ENCODE assay signal across 31 mouse cellular contexts in the genomic region with DNA sequence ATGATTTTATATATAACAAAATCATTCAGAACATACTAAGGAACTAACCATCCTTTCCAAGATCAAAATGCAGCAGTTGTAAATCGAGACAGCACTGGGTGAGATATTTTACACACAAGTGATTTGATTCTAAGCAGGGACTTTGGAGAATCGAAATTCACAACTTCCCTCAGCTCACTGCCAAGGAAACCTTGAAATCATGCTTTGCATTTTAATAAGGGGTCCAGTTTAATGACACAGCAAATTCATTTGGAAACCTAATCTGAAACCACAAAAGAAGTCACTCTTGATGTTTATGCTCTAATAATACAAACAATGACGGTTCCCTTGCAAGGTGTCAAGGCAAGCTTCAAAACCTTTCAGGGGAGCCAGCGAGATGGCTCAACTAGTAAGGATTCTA. TPM values are rescaled to one million over a fixed set of nuclear protein-coding genes. Genes with fewer than 3 reads are reported as not detected.
DNase-seq lines count a peak whose midpoint lies in the region; ATAC-seq and TF ChIP-seq lines count a peak whose summit lies in the region.
"Had no signal": no experiment of that assay in that cellular context is flagged by ENCODE, and none has a peak within 500 bp of the region (broad histone marks: within the 10 kb centered on the region; RNA-seq: fewer than 3 reads in every experiment).

No protein-coding gene starts in this region.

- H3K4me2 ChIP-seq in forebrain, embryonic 14.5 days (ENCODE audit: low read length): no peak overlapping the region
- H3K4me2 ChIP-seq in forebrain, embryonic 13.5 days: no peak overlapping the region
- H3K4me2 ChIP-seq in liver, postnatal 0 days (ENCODE audit: low read depth, low read length): no peak overlapping the region
- H3K4me2 ChIP-seq: embryonic facial prominence, embryonic 13.5 days; forebrain, embryonic 15.5 days; heart, embryonic 12.5 days; heart, embryonic 15.5 days; hindbrain, embryonic 15.5 days had no signal

- no peak overlapping the region for H3K4me3 ChIP-seq in forebrain, embryonic 14.5 days (ENCODE audit: low read depth, low read length)
- H3K4me3 ChIP-seq in forebrain, embryonic 13.5 days: no peak overlapping the region
- no peak overlapping the region for H3K4me3 ChIP-seq in liver, postnatal 0 days (ENCODE audit: low read depth, low read length)
- H3K4me3 ChIP-seq: embryonic facial prominence, embryonic 10.5 days; embryonic facial prominence, embryonic 13.5 days; erythroblast, embryonic 14.5 days; forebrain, embryonic 15.5 days; gastrocnemius, adult 2 months; heart, embryonic 12.5 days; heart, embryonic 15.5 days; hindbrain, embryonic 10.5 days; hindbrain, embryonic 15.5 days had no signal

- ATAC-seq in forebrain, embryonic 14.5 days: no peak
- ATAC-seq in forebrain, embryonic 13.5 days: no peak
- ATAC-seq in liver, postnatal 0 days: no peak
- ATAC-seq: CD4-positive, CD25-positive, alpha-beta regulatory T cell, adult 4 months; forebrain, embryonic 15.5 days; inflammation-experienced regulatory T-cells, adult 6 months; intestine, embryonic 16.5 days had no signal

- no peaks in the 10 kb centered on the region for H3K9me3 ChIP-seq in forebrain, embryonic 14.5 days (replicated peaks; ENCODE audit: control insufficient read depth, low read length)
- H3K9me3 ChIP-seq in forebrain, embryonic 13.5 days (replicated peaks): no peaks in the 10 kb centered on the region
- H3K9me3 ChIP-seq in liver, postnatal 0 days (ENCODE audit: low read length): no peaks in the 10 kb centered on the region
- H3K9me3 ChIP-seq: embryonic facial prominence, embryonic 10.5 days; embryonic facial prominence, embryonic 13.5 days; forebrain, embryonic 15.5 days; heart, embryonic 12.5 days; heart, embryonic 15.5 days; hindbrain, embryonic 10.5 days; hindbrain, embryonic 15.5 days had no signal

- no peak for TF ChIP-seq CTCF in liver, postnatal 0 days (IDR thresholded peaks at IDR 0.05; ENCODE audit: low read depth)

- H3K36me3 ChIP-seq in forebrain, embryonic 14.5 days (ENCODE audit: control insufficient read depth, insufficient read depth, low read length): no peaks in the 10 kb centered on the region; the same call in 1 of the 2 replicates
- no peaks in the 10 kb centered on the region for H3K36me3 ChIP-seq in forebrain, embryonic 13.5 days (ENCODE audit: poor library complexity, severe bottlenecking)
- H3K36me3 ChIP-seq in liver, postnatal 0 days (replicated peaks; ENCODE audit: insufficient read depth, low read length): no peaks in the 10 kb centered on the region
- H3K36me3 ChIP-seq: forebrain, embryonic 15.5 days; heart, embryonic 15.5 days; hindbrain, embryonic 15.5 days had no signal

- no peak overlapping the region for H3K27ac ChIP-seq in forebrain, embryonic 14.5 days (ENCODE audit: low read depth, low read length)
- no peak overlapping the region for H3K27ac ChIP-seq in forebrain, embryonic 13.5 days
- H3K27ac ChIP-seq in liver, postnatal 0 days (ENCODE audit: low read depth): peak overlapping the region; percentile 44; the same call in 1 of the 2 replicates
- H3K27ac ChIP-seq: embryonic facial prominence, embryonic 10.5 days; embryonic facial prominence, embryonic 13.5 days; forebrain, embryonic 15.5 days; gastrocnemius, adult 2 months; heart, embryonic 15.5 days; hindbrain, embryonic 10.5 days; hindbrain, embryonic 15.5 days had no signal

- H3K4me1 ChIP-seq in forebrain, embryonic 14.5 days (ENCODE audit: control insufficient read depth, insufficient read depth, low read length): no peaks in the 10 kb centered on the region
- peaks cover 29% of the 10 kb centered on the region for H3K4me1 ChIP-seq in forebrain, embryonic 13.5 days
- peaks cover 3% of the 10 kb centered on the region for H3K4me1 ChIP-seq in liver, postnatal 0 days (ENCODE audit: insufficient read depth)

- no peak for TF ChIP-seq EP300 in liver, postnatal 0 days (IDR thresholded peaks at IDR 0.05; ENCODE audit: low read depth)

- no peak overlapping the region for H3K9ac ChIP-seq in forebrain, embryonic 14.5 days (ENCODE audit: low read length)
- no peak overlapping the region for H3K9ac ChIP-seq in forebrain, embryonic 13.5 days
- H3K9ac ChIP-seq in liver, postnatal 0 days (replicated peaks): no peak overlapping the region
- H3K9ac ChIP-seq: embryonic facial prominence, embryonic 13.5 days; forebrain, embryonic 15.5 days; heart, embryonic 12.5 days; heart, embryonic 15.5 days; hindbrain, embryonic 15.5 days had no signal

- WGBS in forebrain, embryonic 14.5 days: 26% methylated on average over 4 of the region's 4 CpGs
- WGBS in forebrain, embryonic 13.5 days: 41% methylated on average over 4 of the region's 4 CpGs
- WGBS in liver, postnatal 0 days (ENCODE audit: insufficient replicate concordance): 70% methylated on average over 4 of the region's 4 CpGs

- H3K27me3 ChIP-seq in forebrain, embryonic 14.5 days (replicated peaks; ENCODE audit: control insufficient read depth, insufficient read depth, low read length): no peaks in the 10 kb centered on the region
- H3K27me3 ChIP-seq in forebrain, embryonic 13.5 days: no peaks in the 10 kb centered on the region
- H3K27me3 ChIP-seq in liver, postnatal 0 days (ENCODE audit: insufficient read depth, low read length): no peaks in the 10 kb centered on the region
- H3K27me3 ChIP-seq: embryonic facial prominence, embryonic 13.5 days; forebrain, embryonic 15.5 days; heart, embryonic 12.5 days; heart, embryonic 15.5 days; hindbrain, embryonic 15.5 days had no signal

- peak; percentile 43 for DNase-seq in forebrain, embryonic 14.5 days (ENCODE audit: low spot score)
- no peak for DNase-seq in liver, postnatal 0 days
- no peak for DNase-seq in liver
- peak; percentile 26 for DNase-seq in A20 (ENCODE audit: low read depth, low spot score)
- no peak for DNase-seq in gastrocnemius, adult 18-20 months (ENCODE audit: low spot score)
- DNase-seq: adrenal gland, adult 2 months; adrenal gland, postnatal 14 days; cerebellum, adult 11-12 months; cerebellum, adult 8-10 months; cerebellum, postnatal 10 days; cerebellum, postnatal 36 days; embryo, embryonic 11 days; gastrocnemius, adult 2 months; gastrocnemius, postnatal 14 days; heart, adult 18-20 months; heart, postnatal 10 days; heart, postnatal 36 days; kidney, adult 18-20 months had no signal

RNA-seq across cellular contexts. Expression of a gene that starts 47.4 kb away (rescaled TPM):
- 30.6 and 32.9 TPM in 2 replicates for polyA plus RNA-seq in forebrain, embryonic 14.5 days (2014; fragmentation: Nextera tagmentation; extraction: Ambion mirVana)
- polyA plus RNA-seq in forebrain, embryonic 13.5 days (2015; fragmentation: Nextera tagmentation; extraction: Ambion mirVana): 55.2 and 56.9 TPM in 2 replicates
- 29.7 and 31.3 TPM in 2 replicates for polyA plus RNA-seq in liver, postnatal 0 days (2015; fragmentation: Nextera tagmentation; extraction: Ambion mirVana)
- total RNA-seq in gastrocnemius, adult 18-20 months (2021): under 1 TPM; 0.09 to 0.11 TPM
- total RNA-seq: heart, adult 18-20 months had no signal
- polyA plus RNA-seq: cortical plate, adult 2 months had no signal

Comparison
In these comparisons a context has a peak if more than half of its experiments do, and no peak if none do; other contexts are left out.
1. DNase-seq: peak in forebrain, embryonic 14.5 days (single experiment) and A20 (single experiment); none in liver, postnatal 0 days (single experiment), liver (single experiment) and gastrocnemius, adult 18-20 months (single experiment).